Mouse (Mus musculus): ENCODE data around the gene U2surp. TPM values are rescaled to one million over a fixed set of nuclear protein-coding genes. Genes with fewer than 3 reads are reported as not detected.

Gene U2surp
- 6.1 and 9.0 TPM in 2 replicates for polyA plus RNA-seq (2012)

- no peak for TF ChIP-seq GATA1 (IDR thresholded peaks at IDR 0.05; ENCODE audit: low read length)
Observed at GRCm38 (mm10) chr9:95511472-95512330, at the start of gene U2surp. Gene U2surp, minus strand, starts transcription at chr9:95511996.

- no peak for TF ChIP-seq GATA1 (IDR thresholded peaks at IDR 0.05; ENCODE audit: low read length)
Observed at GRCm38 (mm10) chr9:95559936-95560735, 48.3 kb upstream of the U2surp start.

GRCm38 (mm10) chr9:95559059-95559935 is 47.5 kb upstream of the U2surp start, which contains the start of gene Paqr9:
Gene Paqr9, plus strand, starts transcription at chr9:95559657.
- TF ChIP-seq GATA1 (IDR thresholded peaks at IDR 0.05; ENCODE audit: low read length): no peak

- no peak for TF ChIP-seq GATA1 (IDR thresholded peaks at IDR 0.05; ENCODE audit: low read length)
Observed at GRCm38 (mm10) chr9:95558726-95559058, 46.9 kb upstream of the U2surp start.

- no peak for TF ChIP-seq GATA1 (IDR thresholded peaks at IDR 0.05; ENCODE audit: low read length)
Observed at GRCm38 (mm10) chr9:95557722-95558121, 45.9 kb upstream of the U2surp start.

GRCm38 (mm10) chr9:95556067-95556512 is 44.3 kb upstream of the U2surp start:
- no peak for TF ChIP-seq GATA1 (IDR thresholded peaks at IDR 0.05; ENCODE audit: low read length)

- no peak for TF ChIP-seq GATA1 (IDR thresholded peaks at IDR 0.05; ENCODE audit: low read length)
Observed at GRCm38 (mm10) chr9:95555233-95555740, 43.5 kb upstream of the U2surp start.

GRCm38 (mm10) chr9:95554231-95555221 is 42.7 kb upstream of the U2surp start:
- TF ChIP-seq GATA1 (IDR thresholded peaks at IDR 0.05; ENCODE audit: low read length): no peak

GRCm38 (mm10) chr9:95552175-95552705 is 40.4 kb upstream of the U2surp start:
- TF ChIP-seq GATA1 (IDR thresholded peaks at IDR 0.05; ENCODE audit: low read length): no peak

GRCm38 (mm10) chr9:95550856-95551774 is 39.3 kb upstream of the U2surp start:
- no peak for TF ChIP-seq GATA1 (IDR thresholded peaks at IDR 0.05; ENCODE audit: low read length)

- no peak for TF ChIP-seq GATA1 (IDR thresholded peaks at IDR 0.05; ENCODE audit: low read length)
Observed at GRCm38 (mm10) chr9:95549626-95550411, 38.0 kb upstream of the U2surp start.

GRCm38 (mm10) chr9:95546679-95547078 is 34.9 kb upstream of the U2surp start:
- no peak for TF ChIP-seq GATA1 (IDR thresholded peaks at IDR 0.05; ENCODE audit: low read length)
